Mouse (Mus musculus): ENCODE data around the gene Pgbd5. TPM values are rescaled to one million over a fixed set of nuclear protein-coding genes. Genes with fewer than 3 reads are reported as not detected.

Gene Pgbd5
- polyA plus RNA-seq, 1 experiment from 2014 or later: 12.2 TPM

- no peak for ATAC-seq
- Histone ChIP-seq H3K36me3 (ENCODE audit: control insufficient read depth, insufficient read depth, low read length) (no peaks in the 10 kb centered on the region), H3K9me3 (replicated peaks; ENCODE audit: control insufficient read depth, low read length, poor library complexity, severe bottlenecking) (no peaks in the 10 kb centered on the region), H3K27ac (ENCODE audit: low read length) (no peak overlapping the region), H3K4me2 (ENCODE audit: low read length) (no peak overlapping the region), H3K4me3 (ENCODE audit: low read depth, low read length) (no peak overlapping the region), H3K4me1 (ENCODE audit: control insufficient read depth, insufficient read depth, low read length) (peaks cover 2% of the 10 kb centered on the region; the same call in 1 of the 2 replicates), H3K27me3 (ENCODE audit: control insufficient read depth, insufficient read depth, low read depth, low read length) (no peaks in the 10 kb centered on the region), H3K9ac (ENCODE audit: low read depth, low read length) (no peak overlapping the region)
- WGBS: 63% methylated on average over 7 of the region's 7 CpGs
These were observed 22.8 kb downstream of the Pgbd5 start for GRCm38 (mm10) chr8:124416646-124417045.

- WGBS: 96% methylated on average over 3 of the region's 3 CpGs
These were observed 23.7 kb downstream of the Pgbd5 start for GRCm38 (mm10) chr8:124415789-124416188.

GRCm38 (mm10) chr8:124415002-124415401, 24.5 kb downstream of the Pgbd5 start:
- no peaks in the 10 kb centered on the region for H3K36me3 ChIP-seq (ENCODE audit: control insufficient read depth, insufficient read depth, low read length)
- no peak overlapping the region for H3K4me3 ChIP-seq (ENCODE audit: low read depth, low read length)
- H3K4me2 ChIP-seq (ENCODE audit: low read length): no peak overlapping the region
- 93% methylated on average over 8 of the region's 8 CpGs for WGBS
- no peaks in the 10 kb centered on the region for H3K4me1 ChIP-seq (ENCODE audit: control insufficient read depth, insufficient read depth, low read length)
- H3K27ac ChIP-seq (ENCODE audit: low read length): no peak overlapping the region
- no peak overlapping the region for H3K9ac ChIP-seq (ENCODE audit: low read depth, low read length)
- ATAC-seq: no peak
- no peaks in the 10 kb centered on the region for H3K27me3 ChIP-seq (ENCODE audit: control insufficient read depth, insufficient read depth, low read depth, low read length)
- no peaks in the 10 kb centered on the region for H3K9me3 ChIP-seq (replicated peaks; ENCODE audit: control insufficient read depth, low read length, poor library complexity, severe bottlenecking)

More at GRCm38 (mm10) chr8:124415789-124416188, 23.7 kb downstream of the Pgbd5 start:
- Histone ChIP-seq H3K27me3 (ENCODE audit: control insufficient read depth, insufficient read depth, low read depth, low read length) (no peaks in the 10 kb centered on the region), H3K4me1 (ENCODE audit: control insufficient read depth, insufficient read depth, low read length) (no peaks in the 10 kb centered on the region), H3K36me3 (ENCODE audit: control insufficient read depth, insufficient read depth, low read length) (no peaks in the 10 kb centered on the region), H3K4me2 (ENCODE audit: low read length) (no peak overlapping the region), H3K27ac (ENCODE audit: low read length) (no peak overlapping the region), H3K9me3 (replicated peaks; ENCODE audit: control insufficient read depth, low read length, poor library complexity, severe bottlenecking) (no peaks in the 10 kb centered on the region), H3K9ac (ENCODE audit: low read depth, low read length) (no peak overlapping the region), H3K4me3 (ENCODE audit: low read depth, low read length) (no peak overlapping the region)
- ATAC-seq: no peak

- Histone ChIP-seq H3K27me3 (ENCODE audit: control insufficient read depth, insufficient read depth, low read depth, low read length) (no peaks in the 10 kb centered on the region), H3K4me1 (ENCODE audit: control insufficient read depth, insufficient read depth, low read length) (no peaks in the 10 kb centered on the region), H3K9me3 (replicated peaks; ENCODE audit: control insufficient read depth, low read length, poor library complexity, severe bottlenecking) (no peaks in the 10 kb centered on the region), H3K4me2 (ENCODE audit: low read length) (no peak overlapping the region), H3K4me3 (ENCODE audit: low read depth, low read length) (no peak overlapping the region), H3K36me3 (ENCODE audit: control insufficient read depth, insufficient read depth, low read length) (no peaks in the 10 kb centered on the region), H3K27ac (ENCODE audit: low read length) (no peak overlapping the region), H3K9ac (ENCODE audit: low read depth, low read length) (no peak overlapping the region)
- no peak for ATAC-seq
- WGBS: 79% methylated on average over 11 of the region's 11 CpGs
These were observed 26.1 kb downstream of the Pgbd5 start for GRCm38 (mm10) chr8:124413244-124413965.

- Histone ChIP-seq H3K9ac (ENCODE audit: low read depth, low read length) (no peak overlapping the region), H3K27me3 (ENCODE audit: control insufficient read depth, insufficient read depth, low read depth, low read length) (no peaks in the 10 kb centered on the region), H3K4me3 (ENCODE audit: low read depth, low read length) (no peak overlapping the region), H3K4me2 (ENCODE audit: low read length) (no peak overlapping the region), H3K4me1 (ENCODE audit: control insufficient read depth, insufficient read depth, low read length) (no peaks in the 10 kb centered on the region), H3K36me3 (ENCODE audit: control insufficient read depth, insufficient read depth, low read length) (no peaks in the 10 kb centered on the region), H3K9me3 (replicated peaks; ENCODE audit: control insufficient read depth, low read length, poor library complexity, severe bottlenecking) (no peaks in the 10 kb centered on the region), H3K27ac (ENCODE audit: low read length) (no peak overlapping the region)
- 88% methylated on average over 19 of the region's 19 CpGs for WGBS
- ATAC-seq: no peak
These were observed 26.8 kb downstream of the Pgbd5 start for GRCm38 (mm10) chr8:124412496-124413243.

- 69% methylated on average over 11 of the region's 12 CpGs for WGBS
- Histone ChIP-seq H3K27me3 (ENCODE audit: control insufficient read depth, insufficient read depth, low read depth, low read length) (no peaks in the 10 kb centered on the region), H3K4me3 (ENCODE audit: low read depth, low read length) (no peak overlapping the region), H3K9me3 (replicated peaks; ENCODE audit: control insufficient read depth, low read length, poor library complexity, severe bottlenecking) (no peaks in the 10 kb centered on the region), H3K27ac (ENCODE audit: low read length) (no peak overlapping the region), H3K9ac (ENCODE audit: low read depth, low read length) (no peak overlapping the region), H3K4me1 (ENCODE audit: control insufficient read depth, insufficient read depth, low read length) (peaks cover under 1% of the 10 kb centered on the region; the same call in 1 of the 2 replicates), H3K4me2 (ENCODE audit: low read length) (no peak overlapping the region), H3K36me3 (ENCODE audit: control insufficient read depth, insufficient read depth, low read length) (no peaks in the 10 kb centered on the region)
- 0 out of 2 replicates have a peak, but pooled peaks have one; percentile 25 for ATAC-seq
These were observed 34.8 kb downstream of the Pgbd5 start for GRCm38 (mm10) chr8:124404471-124405260.

- Histone ChIP-seq H3K9me3 (replicated peaks; ENCODE audit: control insufficient read depth, low read length, poor library complexity, severe bottlenecking) (no peaks in the 10 kb centered on the region), H3K4me3 (ENCODE audit: low read depth, low read length) (no peak overlapping the region), H3K4me1 (ENCODE audit: control insufficient read depth, insufficient read depth, low read length) (peaks cover 2% of the 10 kb centered on the region; the same call in 1 of the 2 replicates), H3K9ac (ENCODE audit: low read depth, low read length) (no peak overlapping the region), H3K27me3 (ENCODE audit: control insufficient read depth, insufficient read depth, low read depth, low read length) (no peaks in the 10 kb centered on the region), H3K36me3 (ENCODE audit: control insufficient read depth, insufficient read depth, low read length) (no peaks in the 10 kb centered on the region), H3K27ac (ENCODE audit: low read length) (no peak overlapping the region), H3K4me2 (ENCODE audit: low read length) (no peak overlapping the region)
- 0 out of 2 replicates have a peak, but pooled peaks have one; percentile 51 for ATAC-seq
- 46% methylated on average over 3 of the region's 3 CpGs for WGBS
These were observed 35.6 kb downstream of the Pgbd5 start for GRCm38 (mm10) chr8:124403876-124404275.

GRCm38 (mm10) chr8:124399403-124399861, 40.0 kb downstream of the Pgbd5 start:
- no peak for ATAC-seq
- Histone ChIP-seq H3K27ac (ENCODE audit: low read length) (no peak overlapping the region), H3K9me3 (replicated peaks; ENCODE audit: control insufficient read depth, low read length, poor library complexity, severe bottlenecking) (no peaks in the 10 kb centered on the region), H3K27me3 (ENCODE audit: control insufficient read depth, insufficient read depth, low read depth, low read length) (no peaks in the 10 kb centered on the region), H3K4me1 (ENCODE audit: control insufficient read depth, insufficient read depth, low read length) (peaks cover 2% of the 10 kb centered on the region; the same call in 1 of the 2 replicates), H3K36me3 (ENCODE audit: control insufficient read depth, insufficient read depth, low read length) (no peaks in the 10 kb centered on the region), H3K9ac (ENCODE audit: low read depth, low read length) (no peak overlapping the region), H3K4me3 (ENCODE audit: low read depth, low read length) (no peak overlapping the region), H3K4me2 (ENCODE audit: low read length) (no peak overlapping the region)
- WGBS: 78% methylated on average over 11 of the region's 11 CpGs
